Mouse (Mus musculus) liver, embryonic 15.5 days (tissue): ENCODE data around the gene Ly6c2. TPM values are rescaled to one million over a fixed set of nuclear protein-coding genes. Genes with fewer than 3 reads are reported as not detected.
"Not testable (repeated sequence)": the region's sequence is repeated elsewhere in the genome, so short reads cannot be mapped to it uniquely, and the experiment has no call there.

Source experiments
- ATAC-seq: fragments of 200-750 bp; cut with Nextera tagmentation; 2 replicates; pipeline ENCODE4 v1.8.0; 2017; ENCODE audit warnings: moderate number of reproducible peaks, mild to moderate bottlenecking, moderate library complexity; ENCODE audit not compliant: insufficient read depth
- H3K27ac ChIP-seq: fragments of 300-500 bp; sonication (generic); replicated peaks from 2 replicates; pipeline ENCODE4 v1.5.1; 2015; ENCODE audit warnings: mild to moderate bottlenecking, inconsistent platforms
- H3K27me3 ChIP-seq: fragments of 300-500 bp; sonication (generic); 2 replicates; pipeline ENCODE4 v1.6.1; 2015; ENCODE audit warnings: mild to moderate bottlenecking, inconsistent platforms
- H3K36me3 ChIP-seq: fragments of 300-500 bp; sonication (generic); replicated peaks from 2 replicates; pipeline ENCODE4 v1.6.1; 2015; ENCODE audit warnings: moderate library complexity, mild to moderate bottlenecking, inconsistent platforms
- H3K4me1 ChIP-seq: fragments of 300-500 bp; sonication (generic); replicated peaks from 2 replicates; pipeline ENCODE4 v1.6.1; 2015; ENCODE audit warnings: inconsistent platforms
- H3K4me2 ChIP-seq: fragments of 300-500 bp; sonication (generic); 2 replicates; pipeline ENCODE4 v1.6.1; 2015; ENCODE audit warnings: moderate library complexity, mild to moderate bottlenecking, inconsistent platforms
- H3K4me3 ChIP-seq: fragments of 300-500 bp; sonication (generic); replicated peaks from 2 replicates; pipeline ENCODE4 v1.5.1; 2015; ENCODE audit warnings: mild to moderate bottlenecking, inconsistent platforms
- H3K9ac ChIP-seq: fragments of 300-500 bp; sonication (generic); 2 replicates; pipeline ENCODE4 v1.6.1; 2015; ENCODE audit warnings: moderate library complexity, mild to moderate bottlenecking, inconsistent platforms
- H3K9me3 ChIP-seq: fragments of 300-500 bp; sonication (generic); replicated peaks from 2 replicates; pipeline ENCODE4 v1.6.1; 2016; ENCODE audit warnings: inconsistent platforms
- WGBS: fragments of 180-500 bp; shearing (Covaris S2); methylation state at CpG from one replicate; pipeline ENCODE4 v1.1.7; 2015; ENCODE audit warnings: mixed read lengths; ENCODE audit not compliant: insufficient replicate concordance; 5-methylcytosine and 5-hydroxymethylcytosine counted together
- polyA plus RNA-seq: library from polyadenylated mRNA; unstranded; fragments of >200 nt; fragmentation: Nextera tagmentation; extraction: Ambion mirVana; gene quantifications from 2 replicates; pipeline ENCODE4 v1.2.1, GENCODE M21; 2015

The Ly6c2 gene
- polyA plus RNA-seq = 54.7 and 60.2 TPM in 2 replicates

DNA sequence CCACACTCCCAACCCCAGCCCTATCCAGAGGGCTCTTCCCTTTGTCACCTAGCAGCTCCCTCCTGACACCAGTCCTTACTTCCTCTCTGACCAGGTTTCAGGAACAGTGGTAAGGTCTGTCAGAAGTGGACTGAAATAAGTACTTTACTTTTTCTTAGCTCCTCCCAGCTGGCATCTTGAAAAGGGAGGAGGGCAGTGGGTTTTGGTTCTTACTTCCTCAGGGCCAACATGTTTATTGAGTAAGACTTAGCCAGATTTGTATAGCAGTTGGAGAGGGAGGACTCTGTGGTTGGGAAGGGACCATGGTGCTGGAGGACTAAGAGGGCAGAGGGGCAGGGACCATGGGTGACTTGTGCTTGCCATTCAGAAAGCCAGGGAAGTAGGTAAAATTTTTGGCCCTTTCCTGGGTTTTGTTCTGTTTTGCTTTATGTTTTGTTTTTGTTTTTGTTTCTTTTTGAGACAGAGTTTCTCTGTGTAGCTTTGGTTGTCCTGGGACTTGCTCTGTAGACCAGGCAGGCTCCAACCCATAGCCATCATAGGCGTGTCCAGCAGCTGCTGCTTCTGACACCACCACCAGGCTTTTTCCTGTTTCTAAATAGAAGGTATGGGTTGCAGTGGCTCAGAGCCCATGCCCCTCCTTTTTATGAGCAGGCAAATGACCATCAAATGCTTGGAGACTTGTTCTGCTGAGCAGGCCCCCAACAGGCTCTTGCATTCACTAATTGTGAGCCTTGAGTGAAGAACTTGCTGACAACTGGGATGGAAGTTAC lies at the start of gene Ly6c2:
TSS of gene Ly6c2 (minus strand) at position 110 of the 770 bp plus-strand sequence.
- not testable (repeated sequence) for H3K4me2 ChIP-seq, H3K36me3 ChIP-seq, H3K4me1 ChIP-seq, H3K27me3 ChIP-seq, H3K9me3 ChIP-seq, ATAC-seq, H3K27ac ChIP-seq, H3K9ac ChIP-seq
- 33% methylated on average over 1 of the region's 1 CpGs for whole genome bisulfite sequencing
- H3K4me3 ChIP-seq = peak within 1 kb of the TSS; percentile 14; the same call in 1 of the 2 replicates

DNA sequence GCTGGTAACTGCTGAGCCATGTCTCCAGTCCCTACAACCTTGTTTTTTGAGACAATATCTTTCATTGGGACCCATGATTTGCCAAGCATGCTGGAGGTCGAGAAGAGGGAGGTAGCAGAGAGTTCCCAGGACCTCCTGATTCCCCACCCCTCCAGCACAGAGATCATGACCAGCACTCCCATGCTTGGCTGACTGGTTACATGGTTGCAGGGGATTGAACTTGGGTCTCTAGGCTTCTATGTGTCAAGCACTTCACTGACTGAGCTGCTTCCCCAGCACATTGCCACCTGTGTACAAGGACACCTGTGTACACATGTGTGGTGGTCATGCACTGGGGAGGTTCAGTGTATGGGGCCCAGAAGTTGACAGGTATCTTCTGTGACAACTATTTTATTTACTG lies 45.9 kb upstream of the Ly6c2 start:
- H3K4me1 ChIP-seq = no peaks in the 10 kb centered on the region
- no peak overlapping the region for H3K4me2 ChIP-seq
- no peaks in the 10 kb centered on the region for H3K27me3 ChIP-seq
- WGBS = 20% methylated on average over 1 of the region's 1 CpGs
- H3K36me3 ChIP-seq = no peaks in the 10 kb centered on the region
- no peak overlapping the region for H3K9ac ChIP-seq
- H3K4me3 ChIP-seq = no peak overlapping the region
- no peak overlapping the region for H3K27ac ChIP-seq
- no peak for ATAC-seq
- H3K9me3 ChIP-seq = no peaks in the 10 kb centered on the region

GRCm38 (mm10) chr15:75154940-75155339 lies 43.2 kb upstream of the Ly6c2 start, which contains the start of gene Ly6g:
TSS of gene Ly6g (plus strand) at chr15:75155240.
- Histone ChIP-seq H3K9me3 (no peaks in the 10 kb centered on the region), H3K4me1 (no peaks in the 10 kb centered on the region), H3K27ac (no peak within 1 kb of the TSS), H3K36me3 (no peaks in the 10 kb centered on the region), H3K4me2 (no peak within 1 kb of the TSS), H3K9ac (no peak within 1 kb of the TSS), H3K27me3 (no peaks in the 10 kb centered on the region), H3K4me3 (no peak within 1 kb of the TSS)
- ATAC-seq = no peak
- 50% methylated on average over 1 of the region's 1 CpGs for WGBS

GRCm38 (mm10) chr15:75153087-75153486 lies 41.3 kb upstream of the Ly6c2 start:
- no peaks in the 10 kb centered on the region for H3K9me3 ChIP-seq
- no peaks in the 10 kb centered on the region for H3K27me3 ChIP-seq
- ATAC-seq = no peak
- no peak overlapping the region for H3K4me3 ChIP-seq
- H3K36me3 ChIP-seq = no peaks in the 10 kb centered on the region
- no peak overlapping the region for H3K27ac ChIP-seq
- no peaks in the 10 kb centered on the region for H3K4me1 ChIP-seq
- no peak overlapping the region for H3K9ac ChIP-seq
- H3K4me2 ChIP-seq = no peak overlapping the region

- no peak overlapping the region for H3K27ac ChIP-seq
- no peaks in the 10 kb centered on the region for H3K9me3 ChIP-seq
- no peaks in the 10 kb centered on the region for H3K4me1 ChIP-seq
- no peaks in the 10 kb centered on the region for H3K27me3 ChIP-seq
- H3K9ac ChIP-seq = no peak overlapping the region
- H3K4me3 ChIP-seq = no peak overlapping the region
- no peaks in the 10 kb centered on the region for H3K36me3 ChIP-seq
- H3K4me2 ChIP-seq = no peak overlapping the region
- no peak for ATAC-seq
- 55% methylated on average over 3 of the region's 3 CpGs for WGBS
Observed at GRCm38 (mm10) chr15:75143735-75144134, 32.0 kb upstream of the Ly6c2 start.

GRCm38 (mm10) chr15:75141812-75142360 lies 30.1 kb upstream of the Ly6c2 start:
- H3K4me2 ChIP-seq, H3K9ac ChIP-seq, H3K27me3 ChIP-seq, H3K27ac ChIP-seq, H3K9me3 ChIP-seq, H3K4me3 ChIP-seq, ATAC-seq, H3K36me3 ChIP-seq, H3K4me1 ChIP-seq: not testable (repeated sequence)
- 32% methylated on average over 6 of the region's 6 CpGs for WGBS

- not testable (repeated sequence) for H3K27ac ChIP-seq, H3K36me3 ChIP-seq, ATAC-seq, H3K4me3 ChIP-seq, H3K27me3 ChIP-seq, H3K4me1 ChIP-seq, H3K4me2 ChIP-seq, H3K9ac ChIP-seq, H3K9me3 ChIP-seq
- 36% methylated on average over 3 of the region's 3 CpGs for WGBS
Observed at GRCm38 (mm10) chr15:75137739-75138138, 26.0 kb upstream of the Ly6c2 start.

- 61% methylated on average over 2 of the region's 2 CpGs for WGBS
- not testable (repeated sequence) for H3K4me3 ChIP-seq, ATAC-seq, H3K9ac ChIP-seq, H3K27ac ChIP-seq, H3K27me3 ChIP-seq, H3K36me3 ChIP-seq, H3K9me3 ChIP-seq, H3K4me1 ChIP-seq, H3K4me2 ChIP-seq
Observed at GRCm38 (mm10) chr15:75135090-75135783, 23.5 kb upstream of the Ly6c2 start.

GRCm38 (mm10) chr15:75132346-75132745 lies 20.6 kb upstream of the Ly6c2 start:
- WGBS = 64% methylated on average over 2 of the region's 2 CpGs
- H3K36me3 ChIP-seq, ATAC-seq, H3K4me3 ChIP-seq, H3K4me2 ChIP-seq, H3K4me1 ChIP-seq, H3K9me3 ChIP-seq, H3K27ac ChIP-seq, H3K27me3 ChIP-seq, H3K9ac ChIP-seq: not testable (repeated sequence)

GRCm38 (mm10) chr15:75120066-75120465 lies 8.3 kb upstream of the Ly6c2 start:
- no peak overlapping the region for H3K4me3 ChIP-seq
- ATAC-seq = no peak
- H3K4me1 ChIP-seq = no peaks in the 10 kb centered on the region
- H3K9me3 ChIP-seq = no peaks in the 10 kb centered on the region
- H3K9ac ChIP-seq = no peak overlapping the region
- no peak overlapping the region for H3K4me2 ChIP-seq
- 8% methylated on average over 2 of the region's 2 CpGs for WGBS
- H3K27ac ChIP-seq = no peak overlapping the region
- no peaks in the 10 kb centered on the region for H3K27me3 ChIP-seq
- H3K36me3 ChIP-seq = no peaks in the 10 kb centered on the region

GRCm38 (mm10) chr15:75118742-75119141 lies 7.0 kb upstream of the Ly6c2 start:
- H3K4me1 ChIP-seq, H3K4me3 ChIP-seq, H3K4me2 ChIP-seq, H3K9me3 ChIP-seq, H3K9ac ChIP-seq, H3K27me3 ChIP-seq, H3K27ac ChIP-seq, ATAC-seq, H3K36me3 ChIP-seq: not testable (repeated sequence)
- WGBS = 16% methylated on average over 5 of the region's 7 CpGs
